Mouse (Mus musculus) lung, postnatal 10 days (tissue): ENCODE measurements at regions not wholly inside any gene's neighbourhood (a gene's known extent, or its start where the extent isn't known, plus 50 kb on each side); places are given as distances from the start of the nearest gene placed in this dataset.

Source experiments
- DNase-seq: peaks from one replicate; pipeline ENCODE4 v3.0.0; 2021

DNA sequence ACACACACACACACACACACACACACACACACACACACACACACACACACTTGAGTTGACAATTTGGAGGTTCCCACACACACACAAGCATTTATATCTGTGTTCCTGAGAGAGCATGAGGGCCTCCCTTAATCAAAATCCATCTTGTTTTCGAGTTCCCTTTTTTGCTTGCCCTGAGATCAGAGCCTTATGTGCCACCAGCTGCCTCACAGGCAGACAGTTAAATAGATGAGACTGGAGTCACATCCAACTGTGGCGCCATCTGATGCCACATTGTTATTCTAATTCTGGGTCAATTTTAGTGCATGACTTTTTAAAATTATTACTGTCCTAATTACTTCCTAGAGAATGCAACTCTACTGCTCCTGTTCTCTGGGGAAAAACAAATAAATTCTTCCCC lies 91.2 kb upstream of the Syndig1 start:
- no peak for DNase-seq

DNA sequence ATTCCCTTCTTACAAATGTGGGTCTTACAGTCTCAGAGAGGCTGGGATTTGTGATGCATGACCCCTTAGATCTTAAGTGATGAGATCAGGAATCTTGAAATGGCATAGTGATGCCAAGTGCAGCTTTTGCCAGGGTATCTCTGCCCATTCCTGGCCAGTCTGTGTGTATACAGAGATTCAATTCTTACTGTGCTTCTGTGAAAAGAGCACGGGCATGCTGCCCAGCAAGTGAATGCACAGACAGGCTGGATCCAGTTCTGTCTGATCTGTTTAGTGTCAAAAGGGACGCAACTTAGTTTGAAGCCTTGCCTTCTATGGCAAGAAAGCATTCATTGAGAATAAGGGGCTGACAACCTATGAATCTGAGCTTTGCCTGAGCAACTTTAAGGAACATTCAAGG lies 89.1 kb upstream of the Syndig1 start:
- no peak for DNase-seq

GRCm38 (mm10) chr2:149742661-149743060 lies 86.3 kb upstream of the Syndig1 start:
- DNase-seq = no peak

GRCm38 (mm10) chr2:149748240-149748822 lies 80.7 kb upstream of the Syndig1 start:
- no peak for DNase-seq

DNA sequence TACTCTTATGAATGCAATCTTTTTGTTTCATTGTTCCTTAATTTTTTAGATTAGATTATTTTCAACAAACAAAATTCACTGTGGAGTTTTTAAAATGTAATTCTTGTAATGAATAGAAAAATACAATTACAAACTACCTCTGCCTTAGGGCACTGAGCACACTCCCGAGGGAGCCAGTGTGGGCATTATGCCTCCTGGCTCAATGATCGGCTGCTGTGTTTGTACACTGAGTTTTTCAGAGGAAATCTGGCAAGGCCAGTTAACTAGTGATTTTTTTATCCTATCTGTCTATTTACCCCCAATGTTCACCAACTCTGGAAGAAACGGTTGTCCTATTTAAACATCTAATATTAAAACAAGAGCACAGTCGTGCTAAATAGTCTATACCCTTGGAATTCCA lies 69.9 kb upstream of the Syndig1 start:
- DNase-seq = no peak

GRCm38 (mm10) chr2:149763864-149764263 lies 65.1 kb upstream of the Syndig1 start:
- no peak for DNase-seq

DNA sequence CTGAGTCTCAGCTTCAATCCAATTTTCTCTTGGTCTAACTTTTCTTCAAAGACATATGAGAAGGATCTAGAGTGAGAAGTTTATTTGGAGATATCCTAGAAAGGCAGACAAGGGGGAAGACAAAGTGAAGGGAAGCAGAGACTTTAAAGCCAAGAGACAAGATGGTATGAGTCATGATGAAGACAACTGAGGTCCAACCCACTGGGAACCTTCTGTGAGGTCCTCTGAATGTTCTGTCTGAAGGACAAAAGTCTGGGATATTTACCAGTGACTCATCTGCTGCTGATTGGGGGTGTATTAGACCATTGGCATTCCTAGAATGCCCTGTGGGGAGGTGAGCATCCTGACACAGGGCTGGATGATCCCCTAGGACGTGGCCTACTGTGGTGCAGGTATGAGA lies 61.0 kb upstream of the Syndig1 start:
- no peak for DNase-seq

- DNase-seq = no peak
Measured at GRCm38 (mm10) chr2:149768551-149768950, 60.5 kb upstream of the Syndig1 start.

- no peak for DNase-seq
Measured at GRCm38 (mm10) chr2:149777316-149777715, 51.7 kb upstream of the Syndig1 start.
